Mouse (Mus musculus) forebrain, embryonic 14.5 days (tissue): ENCODE results near the gene Atp5g2. TPM values are rescaled to one million over a fixed set of nuclear protein-coding genes. Genes with fewer than 3 reads are reported as not detected.

Experiments
- ATAC-seq: fragments of 200-750 bp; cut with Nextera tagmentation; 2 replicates; pipeline ENCODE4 v1.8.0; 2017; ENCODE audit warnings: mild to moderate bottlenecking, moderate library complexity
- DNase-seq: peaks from one replicate; pipeline ENCODE4 v3.0.0-alpha.2; 2015; ENCODE audit warnings: low spot score
- H3K27ac ChIP-seq: fragments of 300-500 bp; sonication (generic); 2 replicates; pipeline ENCODE4 v1.5.1; 2014; ENCODE audit warnings: low read depth, mild to moderate bottlenecking, control low read depth, low read length, moderate library complexity
- H3K27me3 ChIP-seq: fragments of 300-500 bp; sonication (generic); replicated peaks from 2 replicates; pipeline ENCODE4 v1.6.1; 2014; ENCODE audit warnings: low read length, control low read depth, mixed read lengths; ENCODE audit not compliant: control insufficient read depth, insufficient read depth
- H3K36me3 ChIP-seq: fragments of 300-500 bp; sonication (generic); 2 replicates; pipeline ENCODE4 v1.6.1; 2014; ENCODE audit warnings: low read length, control low read depth; ENCODE audit not compliant: control insufficient read depth, insufficient read depth
- H3K4me1 ChIP-seq: fragments of 300-500 bp; sonication (generic); 2 replicates; pipeline ENCODE4 v1.6.1; 2014; ENCODE audit warnings: antibody characterized with exemption, low read length, control low read depth; ENCODE audit not compliant: control insufficient read depth, insufficient read depth
- H3K4me2 ChIP-seq: fragments of 300-500 bp; sonication (generic); 2 replicates; pipeline ENCODE4 v1.6.1; 2014; ENCODE audit warnings: mild to moderate bottlenecking, control low read depth, low read length
- H3K4me3 ChIP-seq: fragments of 300-500 bp; sonication (generic); 2 replicates; pipeline ENCODE4 v1.5.1; 2014; ENCODE audit warnings: low read depth, low read length, control low read depth
- H3K9ac ChIP-seq: fragments of 300-500 bp; sonication (generic); 2 replicates; pipeline ENCODE4 v1.6.1; 2014; ENCODE audit warnings: mild to moderate bottlenecking, low read length, control low read depth, moderate library complexity
- H3K9me3 ChIP-seq: fragments of 300-500 bp; sonication (generic); replicated peaks from 2 replicates; pipeline ENCODE4 v1.6.1; 2016; ENCODE audit warnings: low read length, control low read depth, mixed read lengths; ENCODE audit not compliant: control insufficient read depth
- WGBS: fragments of 180-500 bp; shearing (Covaris S2); extraction: QIAGEN DNeasy Blood & Tissue Kit; methylation state at CpG from one replicate; pipeline ENCODE4 v1.1.7; 2014; 5-methylcytosine and 5-hydroxymethylcytosine counted together
- microRNA counts: library from miRNA; unstranded; fragments of <30 nt; microRNA quantifications from one replicate; lab custom pipeline; 2016
- microRNA-seq: library from miRNA; unstranded; fragments of <30 nt; microRNA quantifications from one replicate; pipeline ENCODE4, GENCODE M21; 2016
- polyA plus RNA-seq: library from polyadenylated mRNA; unstranded; fragments of >200 nt; fragmentation: Nextera tagmentation; extraction: Ambion mirVana; gene quantifications from 2 replicates; pipeline ENCODE4 v1.2.1, GENCODE M21; 2014

The Atp5g2 gene
- polyA plus RNA-seq, 1 experiment from 2014 or later: 88.3 TPM

GRCm38 (mm10) chr15:102622536-102622935 is 49.6 kb downstream of the Atp5g2 start:
- ATAC-seq (no peak), DNase-seq (no peak)
- Histone ChIP-seq H3K4me3 (no peak overlapping the region), H3K9ac (no peak overlapping the region), H3K4me2 (no peak overlapping the region), H3K36me3 (no peaks in the 10 kb centered on the region), H3K9me3 (no peaks in the 10 kb centered on the region), H3K27me3 (no peaks in the 10 kb centered on the region), H3K27ac (no peak overlapping the region), H3K4me1 (peaks cover 12% of the 10 kb centered on the region)

- Histone ChIP-seq H3K4me2 (no peak overlapping the region), H3K9me3 (no peaks in the 10 kb centered on the region), H3K27me3 (no peaks in the 10 kb centered on the region), H3K27ac (no peak overlapping the region), H3K4me1 (peaks cover 11% of the 10 kb centered on the region), H3K4me3 (no peak overlapping the region), H3K9ac (no peak overlapping the region), H3K36me3 (no peaks in the 10 kb centered on the region)
- WGBS: 79% methylated on average over 1 of the region's 1 CpGs
- DNase-seq (no peak), ATAC-seq (no peak)
Observed at GRCm38 (mm10) chr15:102620765-102621164, 51.4 kb downstream of the Atp5g2 start.

DNA sequence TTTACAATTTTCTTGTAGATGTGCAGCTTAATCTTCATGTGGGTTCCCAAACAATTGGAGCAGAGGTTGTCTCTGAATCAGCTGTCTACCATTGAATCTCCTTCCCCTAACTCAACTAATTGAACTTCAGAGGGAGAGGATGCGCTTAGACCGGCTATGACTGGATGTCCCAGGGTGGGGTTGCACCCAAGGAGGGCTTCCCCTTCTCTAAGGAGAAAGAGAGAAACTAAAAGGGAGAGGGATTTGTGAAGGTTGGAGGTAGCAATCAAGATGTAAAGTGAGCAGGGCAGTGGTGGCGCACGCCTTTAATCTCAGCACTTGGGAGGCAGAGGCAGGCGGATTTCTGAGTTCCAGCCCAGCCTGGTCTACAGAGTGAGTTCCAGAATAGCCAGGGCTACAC is 52.7 kb downstream of the Atp5g2 start:
- 93% methylated on average over 5 of the region's 5 CpGs for WGBS
- H3K36me3 ChIP-seq: no peaks in the 10 kb centered on the region
- no peak for DNase-seq
- H3K9ac ChIP-seq: no peak overlapping the region
- no peaks in the 10 kb centered on the region for H3K27me3 ChIP-seq
- no peak for ATAC-seq
- peaks cover 10% of the 10 kb centered on the region for H3K4me1 ChIP-seq
- H3K9me3 ChIP-seq: no peaks in the 10 kb centered on the region
- no peak overlapping the region for H3K27ac ChIP-seq
- H3K4me2 ChIP-seq: no peak overlapping the region
- no peak overlapping the region for H3K4me3 ChIP-seq

DNA sequence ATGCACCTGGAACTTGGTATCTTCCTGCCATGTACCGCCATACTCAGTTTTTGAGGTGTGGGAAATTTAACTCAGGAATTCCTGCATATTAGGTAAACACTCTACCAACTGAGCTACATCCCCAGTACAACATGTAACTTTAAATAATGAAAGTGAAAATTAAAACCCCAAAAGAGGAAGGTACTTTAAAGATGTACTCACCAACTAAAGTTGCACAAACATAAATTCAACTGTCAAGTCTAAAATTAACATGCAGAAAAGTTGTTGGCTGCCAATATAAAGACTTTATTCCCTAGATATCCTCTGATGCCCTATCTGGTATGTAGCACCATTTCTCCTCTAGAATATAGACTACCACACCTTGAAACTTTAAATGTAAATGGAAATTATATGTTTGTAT is 54.5 kb downstream of the Atp5g2 start:
- 96% methylated on average over 1 of the region's 1 CpGs for WGBS
- no peaks in the 10 kb centered on the region for H3K4me1 ChIP-seq

GRCm38 (mm10) chr15:102616174-102616573 is 56.0 kb downstream of the Atp5g2 start:
- H3K4me2 ChIP-seq: no peak overlapping the region
- H3K27me3 ChIP-seq: no peaks in the 10 kb centered on the region
- no peaks in the 10 kb centered on the region for H3K36me3 ChIP-seq
- whole genome bisulfite sequencing: 93% methylated on average over 2 of the region's 2 CpGs
- no peaks in the 10 kb centered on the region for H3K9me3 ChIP-seq
- H3K9ac ChIP-seq: no peak overlapping the region
- no peak for ATAC-seq
- H3K4me1 ChIP-seq: no peaks in the 10 kb centered on the region
- H3K4me3 ChIP-seq: no peak overlapping the region
- DNase-seq: no peak
- H3K27ac ChIP-seq: no peak overlapping the region

More for the DNA sequence above, 54.5 kb downstream of the Atp5g2 start:
- ATAC-seq: no peak
- Histone ChIP-seq H3K4me3 (no peak overlapping the region), H3K9me3 (no peaks in the 10 kb centered on the region), H3K9ac (no peak overlapping the region), H3K4me2 (no peak overlapping the region), H3K27me3 (no peaks in the 10 kb centered on the region), H3K36me3 (no peaks in the 10 kb centered on the region), H3K27ac (no peak overlapping the region)
- DNase-seq: no peak

DNA sequence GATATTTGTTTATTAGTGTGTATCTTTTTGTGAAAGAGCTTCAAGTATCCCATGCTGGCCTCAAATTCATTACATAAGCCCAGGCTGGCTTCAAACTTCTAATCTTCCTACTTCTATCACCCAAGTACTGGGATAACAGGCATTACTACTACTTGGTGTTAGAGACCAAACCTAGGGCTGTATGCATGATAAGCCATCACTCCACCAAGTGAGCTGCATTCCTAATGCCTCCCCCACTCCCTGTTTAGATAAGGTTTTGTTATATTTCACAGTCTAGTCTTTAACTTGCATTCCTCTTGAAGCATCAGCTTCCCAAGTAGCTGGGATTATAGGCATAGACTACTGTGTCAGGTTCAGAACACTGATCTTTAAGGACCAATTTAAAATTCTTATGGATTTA is 57.9 kb downstream of the Atp5g2 start:
- no peak overlapping the region for H3K4me2 ChIP-seq
- ATAC-seq (no peak), DNase-seq (no peak)
- H3K4me1 ChIP-seq: no peaks in the 10 kb centered on the region
- no peaks in the 10 kb centered on the region for H3K36me3 ChIP-seq
- no peak overlapping the region for H3K4me3 ChIP-seq
- no peaks in the 10 kb centered on the region for H3K27me3 ChIP-seq
- H3K9me3 ChIP-seq: no peaks in the 10 kb centered on the region
- no peak overlapping the region for H3K9ac ChIP-seq
- no peak overlapping the region for H3K27ac ChIP-seq

DNA sequence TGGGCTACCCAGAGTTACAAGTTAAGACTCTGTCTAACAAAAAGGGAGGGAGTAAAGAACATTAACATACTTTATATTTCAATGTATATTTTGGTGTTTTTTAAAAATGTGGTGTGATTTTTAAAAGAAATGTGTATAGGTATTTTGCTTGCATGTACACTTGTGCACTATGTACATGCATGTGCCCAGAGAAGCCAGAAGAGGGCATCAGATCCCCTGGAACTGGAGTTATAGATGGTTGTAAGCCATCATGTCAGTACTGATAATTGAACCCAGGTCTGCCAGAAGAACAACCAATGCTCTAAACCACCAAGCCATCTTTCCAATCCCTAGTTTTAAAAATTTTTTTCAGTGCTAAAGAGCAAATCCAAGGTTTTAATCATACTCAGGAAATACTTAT is 59.2 kb downstream of the Atp5g2 start:
- H3K27ac ChIP-seq: no peak overlapping the region
- no peaks in the 10 kb centered on the region for H3K36me3 ChIP-seq
- no peak overlapping the region for H3K4me3 ChIP-seq
- no peaks in the 10 kb centered on the region for H3K4me1 ChIP-seq
- H3K4me2 ChIP-seq: no peak overlapping the region
- no peak overlapping the region for H3K9ac ChIP-seq
- no peak for ATAC-seq
- no peaks in the 10 kb centered on the region for H3K9me3 ChIP-seq
- H3K27me3 ChIP-seq: no peaks in the 10 kb centered on the region
- DNase-seq: no peak

MicroRNA genes within 50 kb of the gene (microRNA counts, 519-probe panel; counts per million panel counts)
- not detected for microRNA mmu-miR-688 (lab: Ali Mortazavi, UCI)

Small RNAs within 50 kb of the gene (microRNA-seq; reads per million reads assigned to microRNA genes)
- not detected for gene Mir688

Other genes starting within 250 kb of the Atp5g2 start
- gene Amhr2, start 227.0 kb downstream of the Atp5g2 start, polyA plus RNA-seq: 0.11 and 0.25 TPM in 2 replicates
- gene Prr13, start 213.3 kb downstream of the Atp5g2 start, polyA plus RNA-seq: 103 and 116 TPM in 2 replicates
- gene Pcbp2, start 201.8 kb downstream of the Atp5g2 start, polyA plus RNA-seq: 187 and 226 TPM in 2 replicates
- gene Gm10337, start 168.6 kb downstream of the Atp5g2 start, polyA plus RNA-seq: 13.4 TPM in 1 of 2 replicates, not detected in the other
- 28.6 and 36.9 TPM in 2 replicates for gene Map3k12, start 155.3 kb downstream of the Atp5g2 start, polyA plus RNA-seq
- gene Tarbp2, start 154.2 kb downstream of the Atp5g2 start, polyA plus RNA-seq: 83.9 and 90.7 TPM in 2 replicates
- gene Npff, start 147.4 kb downstream of the Atp5g2 start, polyA plus RNA-seq: 1.3 and 1.4 TPM in 2 replicates
- not detected in 2 replicates for gene Gm28047, start 47.3 kb downstream of the Atp5g2 start, polyA plus RNA-seq
- gene Atf7, start 46.9 kb downstream of the Atp5g2 start, polyA plus RNA-seq: 12.6 and 15.4 TPM in 2 replicates
- gene Calcoco1, start 49.8 kb upstream of the Atp5g2 start, polyA plus RNA-seq: 48.2 and 61.2 TPM in 2 replicates
- not detected in 2 replicates for gene Hoxc13, start 248.8 kb upstream of the Atp5g2 start, polyA plus RNA-seq